Mouse (Mus musculus) left cerebral cortex, adult 9 months (tissue): ENCODE results near the gene Apol7e.
"Not testable (repeated sequence)": the region's sequence is repeated elsewhere in the genome, so short reads cannot be mapped to it uniquely, and the experiment has no call there.

Experiments
- DNase-seq, 2 experiments: peaks; one replicate each; pipeline ENCODE4 v3.0.0; 2022; ENCODE audit warnings: low spot score in 2 of 2

Apol7e gene

DNA sequence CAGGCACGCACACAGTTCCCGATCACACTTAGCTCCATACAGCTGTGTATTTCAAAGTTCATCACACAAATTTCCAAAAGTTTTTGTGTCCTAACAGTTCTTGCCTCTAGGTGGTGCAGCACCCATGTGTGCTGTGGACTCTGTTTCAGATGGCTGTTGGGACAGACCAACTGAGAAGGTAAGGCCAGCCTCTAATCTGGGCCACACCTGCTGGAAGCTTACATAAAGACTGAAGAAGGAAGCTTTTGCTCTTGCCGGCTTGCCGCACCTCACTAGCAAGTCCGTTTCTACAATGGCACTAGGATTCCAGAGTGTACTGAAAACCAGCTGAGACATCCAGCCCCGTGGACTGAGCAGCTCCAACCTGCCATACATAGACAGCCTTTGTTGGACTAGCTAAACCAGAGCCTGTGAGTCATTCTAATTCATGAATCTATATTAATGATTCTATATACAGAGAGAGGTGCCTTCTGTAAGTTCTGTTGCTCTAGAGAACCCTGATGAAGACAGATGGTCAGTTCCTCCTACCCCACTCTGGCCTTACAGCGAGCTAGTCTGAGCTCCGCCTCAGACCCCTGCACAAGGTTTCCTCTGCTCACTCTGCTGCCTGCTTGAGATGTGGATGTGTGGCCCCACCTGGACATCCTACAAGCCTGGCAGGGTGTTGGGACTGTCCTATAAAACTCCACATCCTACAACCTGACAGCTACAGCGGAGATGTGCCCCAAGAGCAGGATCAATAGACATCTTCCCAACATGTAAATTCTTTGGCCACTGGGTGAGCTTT lies 42.0 kb downstream of the Apol7e start:
- no peak for DNase-seq

DNA sequence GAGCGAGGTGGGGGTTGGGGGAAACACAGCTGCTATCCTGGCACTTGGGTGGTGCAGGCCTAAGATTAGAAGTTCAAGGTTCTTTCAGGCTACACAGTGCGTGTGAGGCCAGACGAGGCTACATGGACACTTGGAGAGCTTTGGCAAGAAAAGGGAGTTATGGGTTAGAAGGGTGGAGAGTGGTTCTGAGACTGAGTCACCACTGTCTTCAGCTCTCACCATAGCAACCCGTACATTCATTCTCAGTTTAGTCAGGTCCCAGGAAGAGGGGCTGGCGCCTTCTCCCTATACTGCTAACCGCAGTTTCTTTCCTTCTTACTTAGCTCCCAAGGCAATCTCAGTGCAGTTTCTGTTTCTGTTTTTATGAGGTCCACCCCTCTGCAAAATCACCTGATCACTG lies 42.9 kb downstream of the Apol7e start:
- not testable (repeated sequence) for DNase-seq

DNA sequence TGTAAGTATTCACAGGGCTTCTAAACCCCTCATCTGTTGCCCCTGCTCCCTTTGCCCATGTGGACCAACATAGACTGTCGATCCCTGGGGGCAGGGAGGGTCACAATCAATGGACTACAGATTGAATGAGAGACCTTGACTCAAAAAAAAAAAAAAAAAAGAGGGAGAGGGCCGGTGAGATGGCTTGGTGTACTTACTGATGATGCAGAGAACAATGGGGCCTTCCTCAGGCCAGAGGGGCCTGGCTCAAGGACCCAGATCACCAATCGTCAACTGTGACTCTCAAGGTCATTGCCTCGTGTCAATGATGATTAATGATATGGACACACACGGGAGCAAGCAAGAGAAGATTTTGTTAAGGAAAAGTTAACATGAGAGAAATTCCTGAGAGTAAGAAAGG lies 46.0 kb downstream of the Apol7e start:
- no peak for DNase-seq

DNA sequence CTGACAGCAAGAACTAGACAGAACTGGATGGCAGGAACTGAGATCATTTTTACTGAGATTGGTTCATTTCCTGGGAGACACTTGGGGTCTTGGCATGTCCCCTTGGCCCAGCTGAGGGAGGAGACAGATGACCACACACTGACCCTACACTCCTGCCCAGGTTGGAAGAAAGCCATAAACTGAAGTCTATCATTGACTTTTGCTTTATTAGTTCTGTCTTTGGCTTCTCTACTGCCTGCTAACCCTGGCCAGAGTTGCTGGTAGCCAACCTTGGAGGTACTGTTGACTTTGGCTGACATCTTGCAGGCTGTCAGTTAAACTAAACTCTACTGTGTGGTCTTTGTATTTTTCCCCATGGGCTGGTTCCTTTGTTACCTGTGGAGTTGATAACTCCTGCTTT lies 46.4 kb downstream of the Apol7e start:
- DNase-seq, result no peak

DNA sequence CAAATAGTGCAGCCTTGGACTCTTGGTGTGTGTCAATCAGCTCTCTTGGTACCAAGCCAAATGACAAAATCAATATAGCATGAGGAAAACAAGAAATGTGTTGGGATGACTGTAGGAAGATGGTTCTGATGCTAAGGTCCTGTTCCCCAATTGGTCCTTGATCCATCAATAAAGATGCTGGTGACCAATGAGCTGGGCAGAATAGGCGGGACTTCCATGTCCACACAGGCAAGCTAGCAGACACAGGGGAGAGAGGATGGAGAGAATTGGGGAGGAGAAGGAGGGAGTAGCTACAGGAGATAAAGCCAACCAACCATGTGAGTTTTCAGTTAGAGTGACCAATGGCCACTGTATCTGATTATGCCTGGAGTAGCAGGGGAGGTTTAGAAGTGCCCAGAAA lies 47.7 kb downstream of the Apol7e start:
- no peak for DNase-seq

DNA sequence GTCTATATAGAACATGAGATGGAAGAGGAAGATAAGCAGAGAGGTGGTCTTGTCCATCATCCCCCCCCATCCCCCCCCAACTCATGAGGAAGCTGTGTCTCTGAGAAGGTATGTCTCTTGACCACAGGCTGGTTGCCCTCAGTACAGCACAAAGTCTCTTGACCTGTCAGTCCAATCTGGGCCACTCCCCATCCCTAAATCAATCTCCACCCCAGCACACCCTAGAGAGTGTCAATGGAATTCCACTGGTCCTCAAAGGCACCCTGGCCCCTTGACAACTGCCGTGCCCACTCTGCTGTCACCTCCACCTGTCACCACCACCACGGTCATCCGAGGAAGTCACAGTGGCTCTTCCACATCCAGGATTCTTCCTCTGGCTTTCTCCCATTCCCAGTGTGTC lies 49.8 kb downstream of the Apol7e start:
- no peak for DNase-seq

DNA sequence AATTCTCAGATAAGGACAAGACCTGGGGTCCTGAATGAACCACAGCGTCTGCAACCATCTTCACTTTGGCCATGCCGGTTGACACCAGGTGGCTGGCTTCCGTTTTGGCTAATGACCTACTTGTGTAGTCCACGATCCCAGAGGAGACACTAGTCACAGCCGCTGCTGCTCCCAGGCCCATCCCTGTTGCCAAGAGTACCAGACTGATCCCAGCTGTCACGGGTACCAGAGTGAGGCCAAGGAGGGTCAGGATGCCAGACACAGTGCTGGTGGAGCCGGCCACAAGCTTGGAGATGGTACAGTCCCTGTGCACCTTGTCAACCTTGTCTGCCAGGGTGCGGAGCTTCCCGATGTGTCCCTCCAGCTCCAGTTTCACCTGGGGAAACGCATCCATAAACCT lies 51.1 kb downstream of the Apol7e start:
- no peak for DNase-seq

DNA sequence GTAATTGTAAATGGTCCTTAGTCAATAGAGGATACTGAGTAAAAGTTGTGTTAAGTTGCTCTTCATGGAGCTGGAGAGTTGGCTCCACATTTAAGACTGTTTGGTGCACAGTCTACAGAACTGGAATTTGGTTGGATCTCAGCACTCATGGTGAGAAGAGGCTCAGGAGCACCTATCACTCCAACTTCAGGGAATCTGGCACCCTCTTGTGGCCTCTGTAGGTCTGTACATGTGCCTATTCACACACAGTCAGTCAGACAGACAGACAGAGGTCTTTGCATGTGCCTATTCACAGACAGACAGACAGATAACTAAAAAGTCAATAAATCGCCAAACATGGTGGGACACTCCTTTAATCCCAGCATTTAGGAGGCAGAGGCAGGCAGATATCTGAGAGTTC lies 51.8 kb downstream of the Apol7e start:
- no peak for DNase-seq

DNA sequence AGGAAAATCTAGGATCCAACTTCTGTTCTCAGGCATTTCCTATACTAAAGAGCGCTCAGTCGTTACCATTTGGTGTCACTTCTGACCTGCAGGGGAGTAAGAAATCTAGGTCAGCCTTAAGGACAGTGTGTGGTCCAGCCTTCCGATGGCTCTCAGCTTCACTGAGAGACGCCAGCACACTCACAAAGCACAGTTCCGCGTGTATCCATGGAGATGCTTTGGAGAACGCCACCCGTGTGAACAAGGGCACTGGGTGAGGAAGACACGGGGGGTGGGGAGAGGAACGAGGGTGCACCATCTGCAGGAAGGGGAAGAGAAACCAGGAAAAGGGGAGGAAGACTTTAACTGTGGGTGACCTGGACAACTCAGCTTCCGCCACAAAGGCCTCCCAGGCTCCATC lies 53.8 kb downstream of the Apol7e start:
- no peak for DNase-seq

DNA sequence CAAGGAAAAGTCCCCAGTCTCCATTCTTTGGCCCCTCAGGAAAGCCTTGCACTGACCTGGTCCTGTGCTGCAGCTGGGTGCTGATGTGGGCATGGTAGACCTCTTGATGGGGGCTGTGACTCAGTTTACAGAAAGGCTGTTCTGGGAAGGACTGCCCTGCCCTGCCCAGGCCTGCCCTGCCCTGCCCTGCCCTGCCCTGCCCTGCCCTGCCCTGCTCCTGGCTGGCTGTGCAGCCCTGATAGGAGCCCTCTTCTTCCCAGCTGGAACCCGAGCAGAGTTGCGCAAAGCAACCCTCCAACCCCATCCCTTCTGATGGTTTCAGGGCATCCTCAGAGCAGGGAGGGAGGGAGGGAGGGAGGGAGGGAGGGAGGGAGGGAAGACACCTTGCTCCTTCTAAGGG lies 56.5 kb downstream of the Apol7e start:
- DNase-seq, result no peak

DNA sequence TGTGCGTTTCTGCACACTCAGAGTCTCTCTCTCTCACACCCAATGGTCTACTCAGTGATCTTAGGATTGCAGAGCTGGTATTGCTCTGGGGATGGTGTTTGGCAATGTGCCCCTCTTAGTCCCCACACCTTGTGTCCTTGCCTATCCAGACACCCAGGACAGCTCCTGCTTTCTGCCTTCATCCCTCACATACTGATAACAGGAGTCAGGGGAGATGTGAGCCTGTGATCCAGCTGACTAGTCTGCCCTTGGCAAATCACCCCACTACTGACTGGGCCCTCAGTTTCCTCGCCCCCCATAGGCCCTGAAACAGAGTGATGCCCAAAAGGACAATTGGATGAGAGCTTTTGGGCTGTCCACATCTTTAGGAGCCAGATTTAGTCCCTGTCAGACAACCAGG lies 57.4 kb downstream of the Apol7e start:
- DNase-seq, result no peak

DNA sequence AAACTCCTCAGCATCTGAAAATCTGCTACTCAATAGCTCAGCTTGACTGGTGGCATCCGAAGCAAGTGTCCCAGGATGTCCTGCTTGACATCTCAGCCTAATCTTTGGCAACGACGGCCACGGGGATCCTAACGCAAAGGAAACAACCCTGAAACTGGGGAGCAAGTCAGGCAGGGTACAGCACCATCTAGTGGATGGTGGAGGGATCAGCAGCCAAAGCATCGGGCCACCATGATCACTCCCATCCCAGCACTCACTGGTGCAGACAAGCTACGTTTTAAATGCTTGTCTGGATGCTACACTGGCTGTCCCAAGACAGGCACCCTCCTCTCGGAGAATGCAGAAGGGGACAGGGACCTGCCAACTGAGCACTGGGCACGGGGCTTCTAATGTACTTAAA lies 58.2 kb downstream of the Apol7e start, which contains the start of gene Apol8:
Apol8 (minus strand) TSS at position 156 of the 400 bp plus-strand sequence.
- DNase-seq, result peak in 1 of 2 experiments; percentile 75

DNA sequence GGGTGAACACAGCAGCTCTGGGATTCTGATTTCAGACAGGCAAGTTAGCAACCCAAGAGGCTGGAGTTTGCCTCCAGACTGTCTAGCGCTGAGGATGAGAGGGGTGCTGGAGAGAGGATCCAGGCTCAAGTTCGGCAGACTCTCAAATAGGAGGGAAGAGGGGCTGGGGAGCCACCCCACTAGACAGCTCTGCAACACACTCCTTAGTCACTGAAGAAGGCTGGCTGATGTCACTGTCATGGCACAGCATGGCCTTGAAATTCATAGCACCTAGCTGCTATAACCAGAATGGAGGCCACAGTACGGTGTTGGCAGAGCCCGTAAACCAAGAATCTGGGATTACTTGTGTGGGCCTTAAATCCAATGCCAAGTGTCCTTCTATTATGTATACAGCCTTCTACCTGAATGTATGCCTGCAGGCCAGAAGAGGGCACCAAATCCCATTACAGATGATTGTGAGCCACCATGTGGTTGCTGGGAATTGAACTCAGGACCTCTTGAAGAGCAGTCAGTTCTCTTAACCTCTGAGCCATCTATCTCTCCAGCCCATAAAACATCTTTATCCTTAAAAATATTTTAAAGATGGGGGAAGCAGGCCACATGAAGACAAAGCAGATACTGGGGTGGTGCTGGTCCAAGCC lies 59.0 kb downstream of the Apol7e start:
- DNase-seq, result no peak

DNA sequence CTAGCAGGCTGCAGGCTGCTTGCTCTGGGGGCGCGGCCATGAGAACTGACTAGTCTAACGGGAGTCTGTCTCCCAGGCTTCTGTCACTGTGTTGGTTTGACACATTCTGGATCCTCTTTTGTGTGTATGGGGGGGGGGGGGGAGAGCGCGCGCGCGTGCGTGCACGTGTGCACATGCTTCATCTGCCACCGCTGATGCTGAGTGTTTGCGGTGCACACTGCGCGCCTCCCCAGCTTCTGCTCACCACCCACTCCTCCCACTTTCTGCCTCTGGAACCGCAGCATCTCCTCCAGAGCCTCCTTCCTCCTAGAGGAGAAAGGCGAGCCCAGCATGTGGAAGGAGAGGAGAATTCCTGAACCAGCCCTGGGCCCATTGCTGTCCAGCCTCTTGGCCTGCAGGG lies 61.4 kb downstream of the Apol7e start:
- no peak for DNase-seq

DNA sequence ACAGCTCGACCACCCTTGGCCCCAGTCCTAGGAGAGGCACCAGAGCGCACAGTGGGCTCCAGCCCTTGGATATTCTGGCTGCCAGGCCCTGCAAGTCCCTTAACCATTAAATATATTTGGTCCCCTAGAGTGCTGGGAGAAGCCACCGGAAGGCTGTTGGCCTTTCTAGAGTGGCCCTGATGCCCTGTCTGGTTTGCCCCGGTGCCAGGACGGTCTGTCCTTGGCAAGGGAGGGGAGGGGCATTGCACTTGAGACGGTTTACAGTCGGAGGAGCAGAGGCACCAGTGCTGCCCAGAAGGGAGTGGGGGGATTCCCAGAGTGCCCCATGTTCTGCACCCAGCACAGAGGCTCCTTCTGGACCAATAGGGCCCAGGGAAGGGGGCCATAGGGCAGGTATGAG lies 62.4 kb downstream of the Apol7e start:
- DNase-seq, result no peak

DNA sequence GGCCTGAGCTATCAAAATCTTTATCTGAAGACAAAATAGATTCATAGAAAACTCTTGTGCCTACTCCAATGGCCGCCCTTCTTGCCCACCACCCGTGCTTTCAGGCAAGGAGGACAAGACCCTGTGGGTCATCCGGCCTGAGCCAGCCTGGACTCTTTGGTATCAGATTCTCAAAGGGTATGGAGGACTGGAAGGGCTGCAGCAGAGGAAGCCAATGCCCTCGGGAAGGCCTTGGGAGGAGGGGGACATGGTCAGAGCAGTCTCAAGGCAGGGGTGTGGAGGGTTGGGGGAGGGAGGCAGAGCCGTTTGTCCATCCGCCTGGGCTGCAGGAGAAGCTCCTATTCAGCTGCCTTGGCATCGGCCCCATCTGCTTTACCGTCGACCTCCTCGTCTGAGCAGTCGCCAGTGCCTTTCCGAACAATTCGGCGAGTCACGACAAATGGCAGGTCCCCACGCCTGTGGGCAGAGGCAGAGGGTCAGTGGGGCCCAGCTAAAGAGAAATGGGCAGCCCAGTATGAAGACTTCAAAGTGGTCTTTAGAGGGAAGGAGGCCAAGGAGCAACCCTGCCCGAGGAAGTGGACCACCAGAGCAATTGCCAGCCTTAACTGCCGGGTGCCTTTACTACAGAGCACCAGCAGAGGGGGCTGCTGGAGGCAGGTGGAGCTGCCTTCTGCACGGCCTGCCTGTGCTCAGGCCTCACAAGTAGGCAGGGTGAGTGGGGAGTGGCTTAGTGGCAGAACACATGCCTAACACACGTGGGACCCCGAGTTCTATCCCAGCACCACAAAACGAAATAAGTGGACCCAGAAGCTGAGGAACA lies 63.1 kb downstream of the Apol7e start:
- no peak for DNase-seq

DNA sequence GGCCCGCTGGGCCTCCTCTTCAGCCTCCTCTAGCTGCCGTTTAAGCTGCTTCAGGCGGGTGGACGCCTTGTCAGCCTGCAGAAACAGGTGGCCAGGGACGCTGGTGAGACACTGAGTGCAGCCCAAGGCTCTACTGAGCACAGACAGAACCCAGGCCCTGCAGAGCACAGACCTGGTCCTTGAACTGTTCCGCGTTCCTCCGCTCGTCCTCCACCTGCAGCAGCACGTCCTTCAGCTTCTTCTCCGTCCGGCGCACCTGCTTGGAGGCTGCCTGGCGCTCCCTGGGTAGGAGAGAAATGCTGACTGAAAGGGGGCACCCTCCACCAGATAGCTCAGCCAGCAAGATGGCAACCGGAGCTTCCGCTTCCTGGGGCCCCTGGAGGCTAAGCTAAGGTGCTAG lies 64.4 kb downstream of the Apol7e start:
- DNase-seq, result no peak

DNA sequence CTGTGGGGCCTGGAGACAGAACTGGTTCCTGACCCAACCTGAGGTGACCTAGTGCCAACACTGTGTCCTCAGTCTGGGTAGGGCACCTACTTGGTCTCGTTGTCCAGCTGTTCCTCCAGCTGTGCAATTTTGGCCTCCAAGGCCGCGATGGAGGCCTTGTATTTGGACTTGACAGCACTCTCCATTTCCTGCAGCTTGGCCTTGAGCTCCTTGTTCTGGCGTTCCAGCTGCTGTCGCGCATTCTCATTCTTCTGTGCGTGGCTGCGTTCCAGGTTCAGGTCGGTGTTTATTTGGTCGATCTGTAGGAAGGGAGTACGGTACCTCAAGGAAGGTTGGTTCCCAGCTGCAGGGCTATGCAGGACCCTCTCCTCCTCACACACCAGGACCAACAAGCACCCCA lies 65.0 kb downstream of the Apol7e start:
- no peak for DNase-seq

DNA sequence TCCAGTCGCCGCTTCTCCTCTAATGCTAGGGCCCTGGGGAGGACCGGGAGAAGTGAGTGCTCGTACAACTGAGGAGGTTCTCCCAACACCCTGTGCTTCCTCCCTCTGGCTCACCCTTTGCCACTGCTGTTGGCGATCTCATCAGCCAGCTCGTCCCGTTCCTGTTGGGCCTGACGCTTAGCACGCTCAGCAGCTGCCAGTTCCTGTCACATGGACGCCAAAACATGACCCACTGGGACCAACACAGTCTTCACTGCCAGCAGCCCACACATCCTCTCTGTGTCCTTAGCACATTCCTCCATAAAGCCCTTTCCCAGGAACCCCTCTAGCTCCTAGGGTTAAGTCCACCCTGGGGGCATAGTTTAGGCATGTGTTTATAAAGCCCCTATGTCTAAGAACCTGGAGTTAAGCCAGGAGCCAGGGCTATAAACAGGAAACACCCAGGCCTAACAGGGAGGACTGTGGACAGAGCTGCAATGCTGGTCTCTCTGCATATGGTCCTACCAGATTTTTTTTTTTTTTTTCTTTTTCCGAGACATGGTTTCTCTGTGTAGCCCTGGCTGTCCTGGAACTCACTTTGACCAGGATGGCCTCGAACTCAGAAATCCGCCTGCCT lies 65.8 kb downstream of the Apol7e start:
- no peak for DNase-seq

DNA sequence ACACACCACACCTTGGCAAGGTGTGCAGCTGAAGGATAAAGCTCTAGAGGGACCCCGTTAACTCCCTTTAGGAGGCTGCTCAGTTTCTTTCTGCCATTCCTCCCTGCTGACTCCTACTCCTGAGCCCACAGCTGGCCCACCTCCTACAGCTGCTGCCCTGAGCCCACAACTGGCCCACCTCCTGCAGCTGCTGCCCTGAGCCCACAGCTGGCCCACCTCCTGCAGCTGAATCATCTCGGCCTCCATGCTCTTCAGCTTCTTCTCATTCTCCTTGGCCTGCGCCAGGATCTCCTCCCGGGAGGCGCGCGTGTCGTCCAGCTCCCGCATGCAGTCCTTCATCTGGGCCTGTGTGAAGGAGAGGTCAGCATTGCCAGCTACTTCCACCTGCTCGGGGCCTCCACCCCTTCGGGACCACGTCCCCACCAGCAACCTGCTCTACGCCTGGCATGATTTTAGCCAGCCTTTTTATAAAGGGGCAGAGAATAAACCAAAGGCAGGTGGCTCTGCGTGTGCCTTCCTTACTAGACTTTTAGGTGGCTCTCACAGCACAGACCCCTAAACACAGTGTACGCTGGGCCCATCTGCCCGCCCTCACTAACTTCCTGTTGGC lies 66.9 kb downstream of the Apol7e start:
- DNase-seq, result no peak

DNA sequence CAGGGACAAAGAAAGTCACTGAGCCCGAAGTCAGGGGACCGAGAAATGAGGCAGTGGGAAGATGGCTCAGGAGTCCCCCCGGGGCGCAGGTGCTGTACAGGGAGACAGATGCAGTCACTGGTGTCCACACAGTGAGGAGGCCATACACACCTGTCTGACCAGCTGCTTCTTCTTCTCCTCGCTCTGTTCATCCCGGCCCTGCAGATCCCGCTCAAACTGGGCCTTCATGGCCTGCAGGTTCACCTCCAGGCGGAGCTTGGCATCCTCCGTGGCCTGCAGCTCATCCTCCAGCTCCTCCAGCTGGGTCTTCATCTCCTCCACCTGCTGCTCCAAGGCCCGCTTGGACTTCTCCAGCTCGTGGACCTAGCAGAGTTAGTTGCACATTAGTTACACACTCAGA lies 68.3 kb downstream of the Apol7e start:
- DNase-seq, result no peak
